Mouse (Mus musculus) myocyte (in vitro differentiated cells): ENCODE results near the gene Spag6. TPM values are rescaled to one million over a fixed set of nuclear protein-coding genes. Genes with fewer than 3 reads are reported as not detected.

ENCODE experiments used
- H3K27me3 ChIP-seq: one replicate; pipeline ENCODE4 v1.6.1; 2011; ENCODE audit not compliant: control insufficient read depth, insufficient read depth, insufficient read length
- H3K36me3 ChIP-seq: one replicate; pipeline ENCODE4 v1.6.1; 2011; ENCODE audit not compliant: control insufficient read depth, insufficient read depth
- H3K4me2 ChIP-seq: one replicate; pipeline ENCODE4 v1.6.1; 2011; ENCODE audit warnings: low read depth, control low read depth
- H3K4me3 ChIP-seq: one replicate; pipeline ENCODE4 v1.5.1; 2011; ENCODE audit warnings: mild to moderate bottlenecking, control low read depth, moderate library complexity
- H3K79me2 ChIP-seq: one replicate; pipeline ENCODE4 v1.6.1; 2011; ENCODE audit not compliant: control insufficient read depth, insufficient read depth
- H3ac ChIP-seq: one replicate; pipeline ENCODE4 v1.6.1; 2011; ENCODE audit not compliant: control insufficient read depth, insufficient read length
- CEBPB ChIP-seq: IDR thresholded peaks from 2 replicates; pipeline ENCODE4 v1.6.1; 2011; ENCODE audit warnings: mild to moderate bottlenecking, moderate library complexity; ENCODE audit not compliant: poor library complexity, insufficient read depth, severe bottlenecking
- E2F4 ChIP-seq: IDR thresholded peaks from one replicate; pipeline ENCODE4 v1.6.1; 2011; ENCODE audit warnings: mild to moderate bottlenecking, control low read depth, moderate library complexity; ENCODE audit not compliant: insufficient read depth
- MAX ChIP-seq: IDR thresholded peaks from one replicate; pipeline ENCODE4 v1.6.1; 2011; ENCODE audit warnings: low read depth, mild to moderate bottlenecking, control low read depth
- MYOD1 ChIP-seq, 3 experiments: IDR thresholded peaks; one replicate each; pipeline ENCODE4 v1.6.1; 2011; ENCODE audit warnings: control low read depth in 2 of 3, low read depth in 2 of 3, mild to moderate bottlenecking in 2 of 3, moderate library complexity in 1 of 3; ENCODE audit not compliant: insufficient read length in 2 of 3, control insufficient read depth in 1 of 3
- MYOG ChIP-seq, 3 experiments: IDR thresholded peaks; one replicate each; pipeline ENCODE4 v1.6.1; 2011; ENCODE audit warnings: control low read depth in 2 of 3, low read depth in 2 of 3, mild to moderate bottlenecking in 2 of 3; ENCODE audit not compliant: insufficient read length in 2 of 3, control insufficient read depth in 1 of 3, insufficient read depth in 1 of 3
- POLR2A ChIP-seq: IDR thresholded peaks from one replicate; pipeline ENCODE4 v1.6.1; 2011; ENCODE audit warnings: low read depth, mild to moderate bottlenecking, control low read depth, moderate library complexity; ENCODE audit not compliant: insufficient read length
- POLR2AphosphoS2 ChIP-seq: IDR thresholded peaks from one replicate; pipeline ENCODE4 v1.6.1; 2011; ENCODE audit warnings: low read depth, control low read depth; ENCODE audit not compliant: insufficient read length
- REST ChIP-seq: IDR thresholded peaks from one replicate; pipeline ENCODE4 v1.6.1; 2011; ENCODE audit warnings: mild to moderate bottlenecking, control low read depth, moderate library complexity; ENCODE audit not compliant: insufficient read depth, insufficient read length
- SRF ChIP-seq: IDR thresholded peaks from one replicate; pipeline ENCODE4 v1.6.1; 2011; ENCODE audit warnings: low read depth; ENCODE audit not compliant: control insufficient read depth, insufficient read length
- TCF12 ChIP-seq: IDR thresholded peaks from one replicate; pipeline ENCODE4 v1.6.1; 2011; ENCODE audit warnings: mild to moderate bottlenecking, control low read depth; ENCODE audit not compliant: poor library complexity, insufficient read depth, severe bottlenecking
- TCF3 ChIP-seq: IDR thresholded peaks from one replicate; pipeline ENCODE4 v1.6.1; 2011; ENCODE audit warnings: low read depth, control low read depth; ENCODE audit not compliant: insufficient read length
- USF1 ChIP-seq: IDR thresholded peaks from one replicate; pipeline ENCODE4 v1.6.1; 2011; ENCODE audit warnings: low read depth, mild to moderate bottlenecking, control low read depth, moderate library complexity
- polyA plus RNA-seq: library from polyadenylated mRNA; unstranded; fragments of >200 nt; fragmentation: generic; extraction: Trizol; gene quantifications from one replicate; pipeline ENCODE4 v1.2.1, GENCODE M21; 2012; ENCODE audit warnings: missing spikeins

The Spag6 gene
- polyA plus RNA-seq = 0.62 TPM

DNA sequence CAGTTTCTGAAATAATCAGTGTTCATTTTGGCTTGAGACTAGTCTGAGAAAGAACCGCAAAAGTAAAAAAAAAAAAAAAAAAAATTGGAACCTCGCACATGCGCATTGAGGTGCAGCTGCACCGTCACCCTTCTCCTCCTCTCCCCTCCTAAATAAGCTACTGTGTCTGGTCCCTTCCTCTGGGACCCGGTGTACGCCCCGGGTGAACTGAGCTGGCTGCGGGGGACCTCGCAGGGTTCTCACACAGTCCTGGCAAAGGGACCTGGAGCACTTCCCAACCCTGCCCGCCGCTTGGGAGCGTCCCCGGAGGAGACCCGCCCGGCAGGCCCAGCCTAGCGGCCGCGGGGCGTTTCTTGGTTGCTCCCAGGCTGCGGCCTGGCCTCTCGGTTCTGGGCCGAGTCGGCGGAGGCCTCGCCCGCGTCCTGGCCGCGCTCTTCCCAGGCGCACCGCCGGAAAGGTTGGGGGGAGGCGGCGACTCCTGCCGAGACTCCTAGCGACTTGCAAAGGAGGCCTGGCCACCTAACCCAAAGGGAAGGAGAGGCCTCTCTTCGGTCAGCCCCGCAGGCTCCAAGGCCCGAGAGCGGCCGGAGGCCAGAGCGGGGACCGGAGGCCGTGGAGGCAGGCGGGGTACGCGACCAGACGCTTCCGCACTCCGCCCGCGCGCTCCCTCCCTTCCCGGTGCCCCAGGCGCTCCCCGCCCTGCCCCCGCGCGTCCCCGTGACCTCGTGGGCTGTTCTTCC lies at the start of gene Spag6:
Gene Spag6 (plus strand): TSS at position 162 of the 740 bp plus-strand sequence.
- H3K4me2 ChIP-seq = peak within 1 kb of the TSS; percentile 89
- peak in 1 of 3 experiments; percentile 17 for TF ChIP-seq MYOD1 (IDR thresholded peaks at IDR 0.05; ENCODE audit: control insufficient read depth in 1 of 3, insufficient read length in 2 of 3, low read depth in 2 of 3)
- TF ChIP-seq POLR2AphosphoS2 = peak; percentile 69
- TF ChIP-seq POLR2A = peak; percentile 81
- no peak for TF ChIP-seq TCF3
- no peaks in the 10 kb centered on the region for H3K27me3 ChIP-seq
- peak within 1 kb of the TSS; percentile 46 for H3ac ChIP-seq
- H3K4me3 ChIP-seq = peak within 1 kb of the TSS; percentile 40
- no peaks in the 10 kb centered on the region for H3K36me3 ChIP-seq
- no peaks in the 10 kb centered on the region for H3K79me2 ChIP-seq

DNA sequence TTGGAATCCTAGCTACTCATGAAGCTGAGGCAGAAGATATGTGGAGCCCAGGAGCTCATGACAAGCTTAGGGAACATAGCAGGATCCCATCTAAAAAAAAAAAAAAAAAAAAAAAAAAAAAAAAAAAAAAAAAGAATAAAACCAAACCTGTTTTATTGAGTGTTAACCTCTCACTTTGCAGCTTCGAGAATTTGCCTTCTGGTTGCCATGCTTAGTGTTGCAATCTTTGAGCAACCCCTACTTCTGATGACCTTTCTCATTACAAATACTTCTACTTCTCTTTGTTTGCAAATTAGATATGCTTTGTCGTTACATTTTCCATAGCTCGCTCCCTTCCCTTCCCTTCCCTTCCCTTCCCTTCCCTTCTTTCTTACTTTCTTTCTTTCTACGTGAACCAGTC lies 45.3 kb upstream of the Spag6 start:
- no peaks in the 10 kb centered on the region for H3K36me3 ChIP-seq
- H3K4me2 ChIP-seq = no peak overlapping the region
- H3K79me2 ChIP-seq = no peaks in the 10 kb centered on the region
- H3K4me3 ChIP-seq = no peak overlapping the region
- peaks cover 4% of the 10 kb centered on the region for H3K27me3 ChIP-seq
- H3ac ChIP-seq = no peak overlapping the region
- TF ChIP-seq USF1 = no peak
- no peak for TF ChIP-seq SRF
- no peak for TF ChIP-seq TCF12
- no peak for TF ChIP-seq CEBPB
- TF ChIP-seq REST = no peak
- TF ChIP-seq E2F4 = no peak
- no peak for TF ChIP-seq POLR2AphosphoS2
- TF ChIP-seq MYOD1 (IDR thresholded peaks at IDR 0.05; ENCODE audit: control insufficient read depth in 1 of 3, insufficient read length in 2 of 3, low read depth in 2 of 3) = no peak
- TF ChIP-seq TCF3 = no peak
- no peak for TF ChIP-seq MAX

DNA sequence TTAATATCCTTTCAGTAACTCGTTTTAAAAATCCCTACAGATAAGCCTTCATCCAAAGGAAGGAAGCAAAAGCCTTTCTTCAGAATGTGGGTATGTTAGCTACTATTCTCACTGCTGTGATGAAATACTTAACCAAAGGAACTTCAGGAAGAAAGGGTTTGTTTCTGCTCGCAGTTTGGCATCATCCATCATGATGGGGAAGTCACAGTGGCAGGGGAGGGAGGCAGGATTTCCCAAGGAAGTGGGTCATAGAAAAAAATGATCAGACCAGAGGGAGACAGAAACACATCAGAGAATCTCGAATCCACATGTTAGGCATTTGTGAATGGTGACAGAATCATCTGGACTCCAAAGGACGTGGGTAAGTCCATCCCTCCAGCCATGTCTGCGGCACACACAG lies 39.0 kb upstream of the Spag6 start:
- TF ChIP-seq SRF (no peak), MYOD1 (IDR thresholded peaks at IDR 0.05; ENCODE audit: control insufficient read depth in 1 of 3, insufficient read length in 2 of 3, low read depth in 2 of 3) (no peak), POLR2A (no peak), E2F4 (no peak), USF1 (no peak), TCF3 (no peak), MAX (no peak), POLR2AphosphoS2 (no peak), TCF12 (no peak), CEBPB (no peak), MYOG (IDR thresholded peaks at IDR 0.05; ENCODE audit: control insufficient read depth in 1 of 3, insufficient read depth in 1 of 3, insufficient read length in 2 of 3, low read depth in 2 of 3) (no peak), REST (no peak)
- Histone ChIP-seq H3ac (no peak overlapping the region), H3K4me2 (no peak overlapping the region), H3K36me3 (no peaks in the 10 kb centered on the region), H3K79me2 (no peaks in the 10 kb centered on the region), H3K4me3 (no peak overlapping the region), H3K27me3 (peaks cover 3% of the 10 kb centered on the region)

- Histone ChIP-seq H3K36me3 (no peaks in the 10 kb centered on the region), H3K27me3 (no peaks in the 10 kb centered on the region), H3K4me3 (no peak overlapping the region), H3ac (no peak overlapping the region), H3K4me2 (no peak overlapping the region), H3K79me2 (no peaks in the 10 kb centered on the region)
- TF ChIP-seq MAX (no peak), TCF12 (no peak), USF1 (no peak), MYOD1 (IDR thresholded peaks at IDR 0.05; ENCODE audit: control insufficient read depth in 1 of 3, insufficient read length in 2 of 3, low read depth in 2 of 3) (no peak), MYOG (IDR thresholded peaks at IDR 0.05; ENCODE audit: control insufficient read depth in 1 of 3, insufficient read depth in 1 of 3, insufficient read length in 2 of 3, low read depth in 2 of 3) (no peak), POLR2A (no peak), REST (no peak), CEBPB (no peak), E2F4 (no peak), POLR2AphosphoS2 (no peak), SRF (no peak), TCF3 (no peak)
These were observed 29.8 kb upstream of the Spag6 start for GRCm38 (mm10) chr2:18664003-18664402.

DNA sequence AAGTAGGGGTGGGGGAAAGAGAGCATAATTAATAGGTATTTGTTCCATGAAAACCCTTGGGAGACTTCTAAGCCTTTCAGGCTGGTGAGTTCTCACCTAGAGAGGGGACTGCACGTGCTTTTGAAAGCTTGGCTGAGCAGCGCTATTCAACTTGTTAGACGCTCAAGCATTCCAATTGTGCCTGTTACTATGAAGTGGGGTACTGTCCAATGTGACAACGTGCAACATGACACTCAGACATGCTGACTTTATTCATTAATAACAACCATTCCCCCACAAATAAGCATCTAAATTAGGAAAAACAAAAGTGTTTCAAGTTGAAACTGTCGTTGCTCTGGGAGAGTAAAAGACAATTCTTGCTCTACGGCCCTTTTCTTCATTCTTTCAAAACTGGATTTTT lies 22.8 kb upstream of the Spag6 start:
- Histone ChIP-seq H3K27me3 (no peaks in the 10 kb centered on the region), H3K4me3 (peak overlapping the region; percentile 78), H3K36me3 (no peaks in the 10 kb centered on the region), H3K79me2 (peaks cover 14% of the 10 kb centered on the region), H3K4me2 (no peak overlapping the region), H3ac (no peak overlapping the region)
- no peak for TF ChIP-seq TCF3
- TF ChIP-seq POLR2AphosphoS2 = no peak
- no peak for TF ChIP-seq MAX
- no peak for TF ChIP-seq E2F4
- TF ChIP-seq SRF = no peak
- TF ChIP-seq MYOD1 (IDR thresholded peaks at IDR 0.05; ENCODE audit: control insufficient read depth in 1 of 3, insufficient read length in 2 of 3, low read depth in 2 of 3) = no peak
- TF ChIP-seq MYOG (IDR thresholded peaks at IDR 0.05; ENCODE audit: control insufficient read depth in 1 of 3, insufficient read depth in 1 of 3, insufficient read length in 2 of 3, low read depth in 2 of 3) = no peak
- no peak for TF ChIP-seq USF1
- TF ChIP-seq REST = no peak
- no peak for TF ChIP-seq POLR2A
- no peak for TF ChIP-seq CEBPB
- no peak for TF ChIP-seq TCF12
